Mouse (Mus musculus) adrenal gland, adult 2 months (tissue): ENCODE data around the gene Focad. TPM values are rescaled to one million over a fixed set of nuclear protein-coding genes. Genes with fewer than 3 reads are reported as not detected.

Experiments
- DNase-seq: peaks from one replicate; pipeline ENCODE4 v3.0.0; 2021
- long read RNA-seq: library from polyadenylated mRNA; stranded (forward); transcript quantifications from one replicate; pipeline ENCODE4 v2.0.0, GENCODE M21; 2021
- polyA plus RNA-seq: library from polyadenylated mRNA; depleted of rRNA; stranded (reverse); fragments of >200 nt; gene quantifications from 2 replicates; pipeline ENCODE4 v1.2.3, GENCODE M21; 2012; rRNA removed
- total RNA-seq, 2 experiments: library from RNA; stranded (reverse); gene quantifications; 2 replicates each; pipeline ENCODE4 v1.2.3; 2021

The Focad gene
- total RNA-seq (10 to 100 TPM; 19.9 to 22.2 TPM), polyA plus RNA-seq (7.9 and 8.1 TPM in 2 replicates)
- long read RNA-seq, full-length matches to known transcripts = 6 of 15 reads
- long read RNA-seq, partial matches to known transcripts = 5 of 15 reads
- long read RNA-seq, other reads (novel, unspliced or antisense) = 4 of 15 reads

- peak; percentile 99 for DNase-seq
Measured at GRCm38 (mm10) chr4:88094062-88094767, at the start of gene Focad. Gene Focad, plus strand, starts transcription at chr4:88094629.

DNA sequence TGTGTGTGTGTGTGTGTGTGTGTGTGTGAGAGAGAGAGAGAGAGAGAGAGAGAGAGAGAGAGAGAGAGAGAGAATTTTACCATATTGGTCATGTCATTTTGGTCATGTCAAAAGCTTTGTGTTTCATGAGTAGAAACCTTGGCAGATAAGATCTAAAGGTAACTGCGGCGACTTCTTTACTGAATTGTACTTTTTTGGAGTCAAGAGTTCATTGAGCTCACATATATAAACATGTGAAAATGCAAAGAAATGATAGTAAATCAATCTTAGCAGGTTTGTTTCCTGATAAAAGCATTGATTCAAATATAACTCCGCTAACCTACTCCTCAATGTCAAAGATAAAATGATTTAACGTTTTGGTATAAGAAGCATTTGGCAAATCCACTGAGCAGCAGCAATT lies 49.3 kb upstream of the Focad start:
- no peak for DNase-seq

- no peak for DNase-seq
Measured at GRCm38 (mm10) chr4:88046280-88046679, 48.1 kb upstream of the Focad start.

GRCm38 (mm10) chr4:88075388-88075787 lies 19.0 kb upstream of the Focad start:
- no peak for DNase-seq

- DNase-seq = no peak
Measured at GRCm38 (mm10) chr4:88078983-88079382, 15.4 kb upstream of the Focad start.

DNA sequence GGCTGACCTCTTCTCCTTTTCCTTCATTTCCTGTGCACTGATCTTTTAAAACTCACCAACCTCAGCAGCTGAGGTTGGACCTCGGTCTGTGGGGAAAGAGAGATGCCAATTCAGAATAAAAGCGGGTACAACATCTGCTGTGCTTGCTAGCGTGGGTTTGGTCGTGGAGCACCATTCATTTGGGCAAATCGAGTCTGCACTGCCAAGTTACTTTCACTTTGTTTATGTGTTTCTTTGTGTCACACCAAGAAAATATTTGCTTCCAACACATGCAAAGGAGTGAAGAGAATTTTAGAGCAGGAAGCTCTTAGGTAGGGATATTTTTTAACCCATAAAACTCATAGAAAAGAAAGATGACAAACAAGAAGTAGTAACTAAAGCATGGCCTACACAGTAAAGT lies 13.0 kb upstream of the Focad start:
- no peak for DNase-seq

DNA sequence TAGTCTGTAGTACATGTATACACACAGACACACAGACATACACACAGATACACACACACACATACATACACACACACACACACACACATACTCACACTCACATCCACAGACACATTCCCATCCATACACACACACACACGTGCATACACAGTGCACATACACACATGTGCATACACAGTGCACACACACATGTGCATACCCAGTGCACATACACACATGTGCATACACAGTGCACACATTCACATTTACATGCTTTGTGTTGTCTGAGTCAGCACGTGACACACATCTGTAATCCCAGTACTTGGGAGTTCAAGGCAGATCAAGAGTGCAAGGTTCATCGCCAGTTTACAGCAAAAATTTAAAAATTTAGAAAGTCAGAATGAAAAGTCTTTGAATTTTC lies 12.5 kb upstream of the Focad start:
- DNase-seq = no peak

DNA sequence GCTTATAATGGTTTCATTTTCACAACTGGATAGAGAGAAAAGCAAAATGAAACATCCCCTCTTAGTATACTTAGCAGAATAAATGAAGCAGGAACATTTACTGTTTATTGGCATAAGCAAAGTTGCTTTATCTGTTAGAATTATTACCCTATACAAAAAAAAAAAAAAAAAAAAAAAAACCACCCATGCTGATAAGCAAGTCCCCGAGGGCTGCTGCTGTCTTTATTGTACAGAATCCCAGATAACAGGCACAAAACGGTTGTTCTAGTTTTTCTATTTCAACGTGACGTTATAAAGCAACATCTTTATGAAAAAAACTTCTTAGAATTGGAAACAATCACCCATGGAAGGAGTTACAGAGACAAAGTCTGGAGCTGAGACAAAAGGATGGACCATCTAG lies 12.0 kb upstream of the Focad start:
- no peak for DNase-seq

DNA sequence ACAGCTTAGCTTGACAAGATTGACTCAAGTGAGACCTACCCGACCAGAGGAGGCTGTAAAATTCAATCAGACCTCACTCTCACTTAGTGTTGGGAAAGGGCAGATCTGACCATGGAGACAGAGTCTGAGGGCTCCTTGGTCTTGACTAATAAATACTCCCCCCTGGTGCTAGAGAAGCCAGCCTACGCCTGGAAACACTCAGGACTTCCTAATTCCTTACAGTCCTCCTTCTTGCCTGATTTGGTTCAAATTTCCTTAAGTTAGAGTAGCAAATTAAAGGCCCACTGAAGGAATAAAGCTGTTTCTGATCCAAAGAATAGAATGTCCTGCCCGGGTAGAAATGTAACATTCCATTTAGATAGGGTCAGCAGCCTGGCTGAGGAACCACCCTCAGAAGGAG lies 10.6 kb upstream of the Focad start:
- no peak for DNase-seq

- DNase-seq = peak; percentile 5
Measured at GRCm38 (mm10) chr4:88090316-88090715, 4.1 kb upstream of the Focad start.

GRCm38 (mm10) chr4:88094768-88095420 lies 465 bp downstream of the Focad start:
- no peak for DNase-seq

GRCm38 (mm10) chr4:88095693-88096092 lies 1.3 kb downstream of the Focad start:
- DNase-seq = no peak

DNA sequence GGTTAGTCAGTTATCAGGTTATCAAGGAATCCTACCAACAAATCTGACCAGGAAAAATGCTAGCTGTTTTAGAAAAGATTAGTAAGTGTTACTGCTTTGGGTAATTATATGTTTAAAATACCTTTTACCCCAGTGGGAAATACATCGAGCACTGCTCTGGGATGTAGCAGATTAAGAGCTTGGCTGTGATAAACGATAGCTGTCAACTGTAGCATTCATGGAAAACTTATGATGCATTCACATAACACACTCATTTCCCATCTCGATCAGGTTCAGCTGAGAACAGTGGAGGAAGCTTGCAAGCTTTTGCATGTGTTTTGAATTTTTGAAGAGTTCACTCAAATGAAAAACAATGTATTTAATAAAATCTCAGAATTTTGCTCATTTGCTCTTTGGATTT lies 14.2 kb downstream of the Focad start:
- DNase-seq = no peak

- no peak for DNase-seq
Measured at GRCm38 (mm10) chr4:88117331-88117730, 22.9 kb downstream of the Focad start.

GRCm38 (mm10) chr4:88117942-88118341 lies 23.5 kb downstream of the Focad start:
- DNase-seq = no peak

GRCm38 (mm10) chr4:88118750-88119395 lies 24.4 kb downstream of the Focad start:
- DNase-seq = no peak

GRCm38 (mm10) chr4:88120091-88120490 lies 25.7 kb downstream of the Focad start:
- DNase-seq = no peak

GRCm38 (mm10) chr4:88122472-88122871 lies 28.0 kb downstream of the Focad start:
- no peak for DNase-seq

DNA sequence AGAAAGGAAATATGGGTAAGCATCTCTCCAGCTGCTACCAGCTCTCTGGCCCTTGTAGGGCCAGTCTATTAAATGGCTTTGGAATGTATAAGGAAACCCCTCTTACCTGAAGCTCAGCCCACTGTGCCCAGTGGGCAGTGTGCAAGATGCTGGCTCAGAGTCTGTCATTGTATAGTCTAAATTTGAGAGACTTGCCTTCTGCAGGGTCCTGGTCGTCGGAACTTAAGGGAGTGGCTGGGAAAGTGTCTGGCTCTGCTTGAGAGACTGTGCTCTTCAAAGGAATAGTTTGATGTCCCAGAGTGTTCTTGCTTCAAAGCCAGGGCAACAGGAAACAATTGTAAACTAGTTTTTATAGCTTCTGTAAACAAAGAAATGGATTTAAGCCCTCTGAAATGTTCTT lies 41.5 kb downstream of the Focad start:
- no peak for DNase-seq

- DNase-seq = no peak
Measured at GRCm38 (mm10) chr4:88136528-88136927, 42.1 kb downstream of the Focad start.

- DNase-seq = no peak
Measured at GRCm38 (mm10) chr4:88138366-88138917, 44.0 kb downstream of the Focad start.

GRCm38 (mm10) chr4:88149462-88149861 lies 55.0 kb downstream of the Focad start:
- DNase-seq = no peak
